Mouse (Mus musculus) mesoderm, embryonic 11.5 days (tissue): ENCODE measurements around the gene Hnrnpr.

Experiments
- DNase-seq: peaks from one replicate; pipeline ENCODE4 v3.0.0-alpha.2; 2012; ENCODE audit warnings: low read depth, low spot score

The Hnrnpr gene

DNA sequence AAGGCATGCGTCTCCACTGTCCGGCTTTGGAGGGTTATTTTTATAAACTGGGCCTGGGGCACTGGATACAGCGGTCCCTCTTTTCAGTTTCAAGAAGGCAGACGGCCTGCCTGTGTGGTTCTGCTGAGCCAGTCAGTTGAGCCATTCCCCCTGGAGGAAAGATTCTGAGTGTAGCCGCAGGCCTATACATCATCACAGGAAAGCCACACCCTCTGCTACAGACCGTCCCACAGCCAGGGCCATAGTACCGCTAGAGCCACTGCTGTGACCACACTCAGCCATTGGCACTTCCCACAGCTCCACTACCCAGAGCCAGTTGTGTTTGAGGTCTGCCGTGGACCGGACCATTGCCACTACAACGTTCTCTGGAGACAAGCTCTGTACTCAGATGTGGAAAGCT, 91.1 kb downstream of the Hnrnpr start:
- no peak for DNase-seq

DNA sequence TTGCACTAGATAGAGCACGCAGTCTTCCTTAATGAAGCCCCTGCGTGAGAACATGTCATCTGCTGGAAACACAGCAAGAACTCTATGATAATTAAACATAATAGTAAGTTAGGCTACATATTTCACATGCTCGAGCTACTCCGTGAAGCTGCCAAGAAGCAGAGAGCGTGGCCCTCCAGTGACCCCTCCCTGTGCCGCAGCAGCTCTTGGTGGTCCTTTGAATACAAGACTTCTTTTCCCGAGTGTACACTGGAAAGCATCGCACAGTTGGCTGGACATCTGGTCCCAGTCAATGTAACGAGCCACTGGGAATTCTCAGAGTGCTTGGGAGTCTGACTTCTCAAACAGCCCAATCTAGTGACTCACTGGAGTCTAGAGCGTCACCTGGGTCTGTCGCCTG, 97.1 kb downstream of the Hnrnpr start:
- DNase-seq = no peak
